Mouse (Mus musculus) ES-Bruce4 (cell line): ENCODE data around the gene Mbnl1.

Experiments
- CTCF ChIP-seq: IDR thresholded peaks from one replicate; pipeline ENCODE4 v1.8.1; 2011; ENCODE audit warnings: low read depth, low read length
- EP300 ChIP-seq: IDR thresholded peaks from 2 replicates; pipeline ENCODE4 v1.6.1; 2011; ENCODE audit warnings: low read depth, low read length; ENCODE audit not compliant: insufficient read depth
- POLR2A ChIP-seq: IDR thresholded peaks from one replicate; pipeline ENCODE4 v1.8.1; 2011; ENCODE audit warnings: low read length; ENCODE audit not compliant: insufficient read depth

DNA sequence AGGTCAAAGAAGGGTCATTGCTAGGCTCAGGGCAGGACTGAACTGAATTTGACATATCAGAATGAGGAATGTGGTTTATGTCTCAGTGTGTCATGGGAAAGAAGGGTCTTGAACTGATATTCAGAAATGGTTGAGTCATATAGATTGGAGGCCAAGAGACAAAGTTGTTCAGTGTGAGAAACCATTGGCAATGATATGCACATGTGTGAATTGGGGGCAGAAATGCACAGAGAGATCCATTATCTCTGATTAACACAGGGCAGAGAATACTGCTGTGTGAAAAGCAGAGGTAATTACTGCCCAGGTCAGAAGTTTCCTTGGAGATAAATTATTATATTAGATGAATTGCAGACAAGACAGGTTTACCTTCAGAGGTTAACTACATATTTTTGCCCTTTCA, 10.7 kb downstream of the Mbnl1 start:
- TF ChIP-seq CTCF (no peak), POLR2A (no peak), EP300 (no peak)
